Mouse (Mus musculus): ENCODE measurements around the gene Rimkla. TPM values are rescaled to one million over a fixed set of nuclear protein-coding genes. Genes with fewer than 3 reads are reported as not detected.

Rimkla gene
- polyA plus RNA-seq, 1 experiment = 9.0 TPM

- Histone ChIP-seq H3K4me3 (ENCODE audit: insufficient read depth, low read length) (no peak overlapping the region), H3K4me1 (ENCODE audit: control insufficient read depth, insufficient read depth, low read length) (peaks cover 9% of the 10 kb centered on the region), H3K27ac (ENCODE audit: insufficient read depth, low read length) (no peak overlapping the region)
- TF ChIP-seq CTCF (IDR thresholded peaks at IDR 0.05; ENCODE audit: extremely low read depth, insufficient read depth, low read length) (peak; percentile 22; the same call in 1 of the 2 replicates), POLR2A (IDR thresholded peaks at IDR 0.05; ENCODE audit: extremely low read depth, insufficient read depth, low read length) (no peak)
Measured at GRCm38 (mm10) chr4:119460296-119460695, 32.1 kb downstream of the Rimkla start.

DNA sequence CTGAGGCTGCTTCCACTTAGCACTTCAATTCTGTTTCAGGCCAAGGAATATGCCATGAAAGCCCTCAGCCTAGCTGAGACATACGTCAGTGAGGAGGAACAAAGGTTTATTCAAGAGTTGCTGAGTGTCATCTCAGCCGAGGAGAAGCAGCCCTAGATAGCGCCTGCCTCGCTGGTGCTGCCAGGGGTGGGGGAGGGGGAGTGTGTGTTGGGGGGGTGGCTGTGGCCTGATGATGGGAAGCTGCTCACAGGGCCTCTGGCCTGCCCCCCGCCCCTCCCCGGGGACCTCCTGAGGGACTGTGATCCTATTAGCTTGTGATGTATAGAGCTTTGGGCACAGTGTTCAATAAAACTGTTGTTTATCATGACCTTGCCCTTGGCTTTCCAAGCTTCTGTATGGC lies 38.9 kb downstream of the Rimkla start:
- Histone ChIP-seq H3K4me3 (ENCODE audit: insufficient read depth, low read length) (no peak overlapping the region), H3K4me1 (ENCODE audit: control insufficient read depth, insufficient read depth, low read length) (no peaks in the 10 kb centered on the region), H3K27ac (ENCODE audit: insufficient read depth, low read length) (no peak overlapping the region)
- TF ChIP-seq POLR2A (IDR thresholded peaks at IDR 0.05; ENCODE audit: extremely low read depth, insufficient read depth, low read length) (no peak), CTCF (IDR thresholded peaks at IDR 0.05; ENCODE audit: extremely low read depth, insufficient read depth, low read length) (no peak)

GRCm38 (mm10) chr4:119453128-119453527 lies 39.3 kb downstream of the Rimkla start:
- TF ChIP-seq CTCF (IDR thresholded peaks at IDR 0.05; ENCODE audit: extremely low read depth, insufficient read depth, low read length) = no peak
- no peak for TF ChIP-seq POLR2A (IDR thresholded peaks at IDR 0.05; ENCODE audit: extremely low read depth, insufficient read depth, low read length)
- no peak overlapping the region for H3K27ac ChIP-seq (ENCODE audit: insufficient read depth, low read length)
- H3K4me1 ChIP-seq (ENCODE audit: control insufficient read depth, insufficient read depth, low read length) = no peaks in the 10 kb centered on the region
- no peak overlapping the region for H3K4me3 ChIP-seq (ENCODE audit: insufficient read depth, low read length)

- H3K4me1 ChIP-seq (ENCODE audit: control insufficient read depth, insufficient read depth, low read length) = no peaks in the 10 kb centered on the region
- no peak overlapping the region for H3K27ac ChIP-seq (ENCODE audit: insufficient read depth, low read length)
- H3K4me3 ChIP-seq (ENCODE audit: insufficient read depth, low read length) = no peak overlapping the region
- TF ChIP-seq POLR2A (IDR thresholded peaks at IDR 0.05; ENCODE audit: extremely low read depth, insufficient read depth, low read length) = no peak
- no peak for TF ChIP-seq CTCF (IDR thresholded peaks at IDR 0.05; ENCODE audit: extremely low read depth, insufficient read depth, low read length)
Measured at GRCm38 (mm10) chr4:119450436-119450835, 42.0 kb downstream of the Rimkla start.

DNA sequence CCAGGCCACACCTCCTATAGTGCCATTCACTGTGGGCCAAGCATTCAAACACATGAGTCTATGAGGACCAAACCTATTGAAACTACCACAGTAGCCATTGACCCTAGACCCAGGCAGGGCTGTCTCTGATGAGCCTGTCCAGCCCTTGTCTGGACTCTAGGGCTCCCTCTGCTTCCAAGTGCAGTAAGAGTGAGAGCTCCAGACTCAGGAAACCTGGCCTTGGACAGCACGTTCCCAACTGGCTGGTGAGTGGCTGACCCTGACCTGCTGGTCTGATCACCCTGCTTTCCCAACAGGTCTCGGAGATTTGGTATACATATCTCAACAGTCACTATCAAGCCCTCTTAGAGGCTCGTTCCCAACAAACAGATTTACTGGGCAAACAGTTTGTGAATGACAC lies 44.6 kb downstream of the Rimkla start:
- TF ChIP-seq CTCF (IDR thresholded peaks at IDR 0.05; ENCODE audit: extremely low read depth, insufficient read depth, low read length) (no peak), POLR2A (IDR thresholded peaks at IDR 0.05; ENCODE audit: extremely low read depth, insufficient read depth, low read length) (no peak)
- no peaks in the 10 kb centered on the region for H3K4me1 ChIP-seq (ENCODE audit: control insufficient read depth, insufficient read depth, low read length)
- H3K4me3 ChIP-seq (ENCODE audit: insufficient read depth, low read length) = no peak overlapping the region
- H3K27ac ChIP-seq (ENCODE audit: insufficient read depth, low read length) = no peak overlapping the region

DNA sequence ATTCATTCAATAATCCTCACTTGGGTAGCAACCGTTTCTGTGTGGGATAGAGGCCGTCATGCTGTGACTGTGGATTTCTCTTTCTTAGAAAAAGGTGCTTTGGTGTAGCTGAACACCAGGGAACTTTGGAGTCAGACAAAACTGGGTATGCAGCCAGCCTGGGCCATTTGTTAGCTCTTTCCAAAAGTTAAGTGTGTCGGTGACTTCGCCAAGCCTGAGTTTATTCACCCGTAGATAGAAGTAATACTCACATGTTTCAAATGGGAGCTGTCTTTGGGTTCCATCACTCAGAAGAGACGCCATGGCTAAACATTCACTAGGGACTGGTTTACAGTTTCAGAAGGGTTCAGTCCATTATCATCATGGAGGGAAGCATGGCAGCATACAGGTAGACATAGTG lies 45.2 kb downstream of the Rimkla start:
- H3K4me1 ChIP-seq (ENCODE audit: control insufficient read depth, insufficient read depth, low read length) = no peaks in the 10 kb centered on the region
- no peak for TF ChIP-seq CTCF (IDR thresholded peaks at IDR 0.05; ENCODE audit: extremely low read depth, insufficient read depth, low read length)
- TF ChIP-seq POLR2A (IDR thresholded peaks at IDR 0.05; ENCODE audit: extremely low read depth, insufficient read depth, low read length) = no peak
- H3K4me3 ChIP-seq (ENCODE audit: insufficient read depth, low read length) = no peak overlapping the region
- no peak overlapping the region for H3K27ac ChIP-seq (ENCODE audit: insufficient read depth, low read length)

DNA sequence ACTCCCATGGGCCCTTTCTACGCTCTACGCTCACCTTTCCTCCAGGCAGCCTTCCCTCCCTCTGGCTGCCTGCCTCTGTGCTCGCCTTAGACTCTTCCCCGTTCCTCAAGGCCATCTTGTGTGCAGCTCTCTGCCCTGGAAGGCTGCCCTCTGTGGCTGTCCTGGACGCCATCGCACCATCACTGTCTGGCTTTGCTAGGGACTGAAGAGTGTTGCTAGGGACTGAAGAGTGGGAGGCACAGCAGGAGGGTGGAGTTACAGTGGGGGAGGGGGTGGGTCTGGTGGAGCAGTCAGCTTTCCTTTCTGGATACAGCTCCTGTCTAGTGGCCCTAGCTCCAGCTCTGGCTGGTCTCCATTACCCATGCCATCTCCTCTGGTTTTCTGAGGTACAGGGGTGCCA lies 49.9 kb downstream of the Rimkla start:
- Histone ChIP-seq H3K27ac (ENCODE audit: insufficient read depth, low read length) (no peak overlapping the region), H3K4me1 (ENCODE audit: control insufficient read depth, insufficient read depth, low read length) (no peaks in the 10 kb centered on the region), H3K4me3 (ENCODE audit: insufficient read depth, low read length) (no peak overlapping the region)
- TF ChIP-seq CTCF (IDR thresholded peaks at IDR 0.05; ENCODE audit: extremely low read depth, insufficient read depth, low read length) (no peak), POLR2A (IDR thresholded peaks at IDR 0.05; ENCODE audit: extremely low read depth, insufficient read depth, low read length) (no peak)

DNA sequence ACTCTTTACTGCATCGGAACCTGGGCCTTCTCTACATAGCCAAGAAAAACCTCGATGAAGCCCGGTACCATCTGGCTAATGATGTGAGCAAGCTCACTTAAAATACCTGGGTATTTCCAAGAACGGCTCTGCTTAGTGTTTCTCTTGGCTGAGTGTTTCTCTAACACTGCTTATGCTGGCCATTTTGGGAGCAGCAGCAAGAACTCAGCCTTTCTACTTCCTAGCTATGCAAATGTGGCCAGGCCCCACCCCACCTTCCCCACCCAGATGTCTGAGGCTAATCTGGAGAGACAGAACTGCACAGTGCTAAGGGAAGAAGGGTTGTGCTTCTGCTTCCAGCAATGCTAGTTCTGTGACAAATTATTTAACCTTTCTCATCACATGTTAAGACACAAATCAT lies 50.6 kb downstream of the Rimkla start:
- H3K27ac ChIP-seq (ENCODE audit: insufficient read depth, low read length) = no peak overlapping the region
- no peak overlapping the region for H3K4me3 ChIP-seq (ENCODE audit: insufficient read depth, low read length)
- H3K4me1 ChIP-seq (ENCODE audit: control insufficient read depth, insufficient read depth, low read length) = no peaks in the 10 kb centered on the region
- TF ChIP-seq POLR2A (IDR thresholded peaks at IDR 0.05; ENCODE audit: extremely low read depth, insufficient read depth, low read length) (no peak), CTCF (IDR thresholded peaks at IDR 0.05; ENCODE audit: extremely low read depth, insufficient read depth, low read length) (no peak)

GRCm38 (mm10) chr4:119437936-119438335 lies 54.5 kb downstream of the Rimkla start:
- Histone ChIP-seq H3K27ac (ENCODE audit: insufficient read depth, low read length) (no peak overlapping the region), H3K4me1 (ENCODE audit: control insufficient read depth, insufficient read depth, low read length) (no peaks in the 10 kb centered on the region), H3K4me3 (ENCODE audit: insufficient read depth, low read length) (no peak overlapping the region)
- TF ChIP-seq CTCF (IDR thresholded peaks at IDR 0.05; ENCODE audit: extremely low read depth, insufficient read depth, low read length) = no peak
- no peak for TF ChIP-seq POLR2A (IDR thresholded peaks at IDR 0.05; ENCODE audit: extremely low read depth, insufficient read depth, low read length)

- H3K27ac ChIP-seq (ENCODE audit: insufficient read depth, low read length) = no peak overlapping the region
- no peak for TF ChIP-seq POLR2A (IDR thresholded peaks at IDR 0.05; ENCODE audit: extremely low read depth, insufficient read depth, low read length)
- TF ChIP-seq CTCF (IDR thresholded peaks at IDR 0.05; ENCODE audit: extremely low read depth, insufficient read depth, low read length) = peak; percentile 53; the same call in 1 of the 2 replicates
- no peaks in the 10 kb centered on the region for H3K4me1 ChIP-seq (ENCODE audit: control insufficient read depth, insufficient read depth, low read length)
- H3K4me3 ChIP-seq (ENCODE audit: insufficient read depth, low read length) = no peak overlapping the region
Measured at GRCm38 (mm10) chr4:119430678-119431077, 61.8 kb downstream of the Rimkla start.
